Mouse (Mus musculus) urinary bladder, postnatal 10 days (tissue): ENCODE data around the gene Jun.

Experiments
- DNase-seq: peaks from one replicate; pipeline ENCODE4 v3.0.0; 2022; ENCODE audit warnings: low spot score

Gene Jun

DNA sequence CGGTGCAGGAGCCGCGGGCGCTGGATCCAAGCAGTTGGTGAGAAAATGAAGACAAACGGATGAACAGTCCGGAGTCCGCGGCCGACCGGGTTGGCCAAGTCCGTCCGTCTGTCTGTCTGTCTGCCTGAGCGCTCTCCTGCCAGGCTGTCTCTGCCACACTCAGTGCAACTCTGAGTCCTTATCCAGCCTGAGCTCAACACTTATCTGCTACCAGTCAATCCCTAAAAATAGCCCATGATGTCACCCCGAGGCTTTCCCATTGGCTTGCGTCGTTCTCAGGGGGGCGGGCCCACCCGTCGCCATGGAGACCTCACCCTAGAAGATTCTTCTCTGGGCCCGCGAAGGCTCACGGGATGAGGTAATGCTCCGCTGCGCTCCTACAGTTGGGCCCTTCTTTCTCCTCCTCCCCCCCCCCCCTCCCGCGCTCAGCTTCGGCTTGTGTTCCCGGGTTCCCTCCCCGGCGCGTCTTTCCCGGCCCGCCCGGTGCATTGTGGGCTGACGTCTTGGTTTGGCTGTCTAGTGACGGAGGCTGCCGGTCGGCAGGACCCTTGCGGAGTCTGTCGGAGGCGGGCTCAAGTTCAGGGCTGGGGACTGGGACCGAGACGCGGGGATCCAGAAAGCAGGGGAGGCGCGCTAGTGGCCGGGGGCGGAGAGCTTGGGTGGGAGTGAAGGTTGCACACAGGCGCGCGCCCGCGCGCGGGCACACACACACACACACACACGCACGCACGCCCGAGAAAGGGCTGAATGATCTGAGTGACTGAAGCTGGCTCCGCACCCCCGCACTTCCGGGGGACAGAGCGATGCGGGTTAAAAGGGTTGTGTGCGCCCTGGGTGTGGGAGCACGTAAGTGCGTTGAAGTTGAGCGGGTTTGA lies at the start of gene Jun:
Gene Jun, minus strand, starts transcription at position 198 of the 875 bp plus-strand sequence.
- DNase-seq, result peak; percentile 92

DNA sequence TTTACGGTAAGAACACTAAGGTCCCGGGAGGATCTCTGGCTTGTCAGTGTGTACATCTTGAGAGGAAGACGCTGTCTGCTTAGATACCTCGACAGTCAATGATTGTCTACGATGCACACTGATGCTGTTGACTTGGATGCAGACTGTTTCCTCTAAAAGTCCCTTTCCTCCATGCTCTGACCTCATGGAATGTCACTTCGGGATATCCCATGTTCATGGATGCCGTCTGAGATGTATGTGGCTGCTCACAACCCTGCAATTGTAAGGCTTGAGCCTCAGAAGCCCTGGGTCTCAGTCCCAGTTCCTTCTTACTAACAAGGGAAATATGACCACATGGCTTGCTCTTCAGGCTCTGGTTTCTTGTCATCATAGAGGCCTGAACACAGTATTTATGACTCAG lies 49.7 kb upstream of the Jun start:
- no peak for DNase-seq

DNA sequence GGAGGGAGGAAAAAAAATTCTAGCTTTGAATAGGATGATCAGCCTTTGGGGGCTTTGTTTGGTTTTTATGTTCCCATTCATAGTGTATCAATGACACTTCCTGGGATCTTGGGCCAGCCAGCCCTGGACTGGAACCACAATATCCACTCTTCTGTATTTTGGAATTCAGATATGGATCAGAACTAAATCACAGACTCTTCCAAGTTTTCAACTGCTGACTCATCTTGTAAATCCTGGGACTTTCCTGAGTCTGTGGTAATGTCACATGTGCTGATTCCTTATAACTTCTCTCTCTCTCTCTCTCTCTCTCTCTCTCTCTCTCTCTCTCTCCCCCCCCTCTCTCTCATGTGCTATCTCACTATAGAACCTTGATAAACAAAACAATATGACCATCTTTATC lies 48.7 kb upstream of the Jun start:
- no peak for DNase-seq

DNA sequence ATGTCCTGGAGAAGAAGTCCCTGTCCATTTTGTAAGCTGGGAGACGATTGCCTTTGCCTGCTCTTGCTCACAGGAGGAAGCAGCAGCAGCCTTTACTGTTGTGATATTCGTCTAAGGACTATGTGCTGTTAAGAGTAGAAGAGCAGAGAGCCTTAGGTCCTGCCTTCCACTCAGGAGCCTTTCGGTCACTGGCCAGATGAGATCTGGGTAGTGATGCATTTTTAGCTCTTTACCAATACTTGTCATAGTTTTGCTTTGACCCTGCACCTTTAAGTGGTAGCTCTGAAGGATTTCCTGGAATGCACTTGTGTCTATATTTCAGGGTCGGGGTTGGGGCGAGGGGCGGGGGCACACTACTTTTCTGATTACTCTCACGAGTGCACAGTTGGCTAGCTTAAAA lies 47.4 kb upstream of the Jun start:
- DNase-seq, result no peak

DNA sequence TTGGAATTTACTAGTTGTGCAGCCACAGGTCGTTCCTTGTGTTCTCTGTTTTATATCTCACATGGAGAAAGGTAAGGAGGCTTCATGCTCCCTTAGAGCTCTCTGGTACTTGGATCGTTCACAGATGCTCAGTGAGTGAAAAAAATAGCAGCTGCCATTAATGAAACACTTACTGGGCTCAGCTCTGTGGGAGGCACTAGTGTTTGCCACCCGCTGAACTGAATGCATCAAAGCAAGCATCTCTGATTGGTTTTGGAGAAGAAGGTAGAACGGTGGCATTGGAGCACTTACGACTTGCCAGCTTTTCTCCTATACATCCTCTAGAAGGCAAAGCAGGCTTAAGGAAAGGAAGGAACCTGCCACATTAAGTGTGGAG lies 46.7 kb upstream of the Jun start:
- no peak for DNase-seq

DNA sequence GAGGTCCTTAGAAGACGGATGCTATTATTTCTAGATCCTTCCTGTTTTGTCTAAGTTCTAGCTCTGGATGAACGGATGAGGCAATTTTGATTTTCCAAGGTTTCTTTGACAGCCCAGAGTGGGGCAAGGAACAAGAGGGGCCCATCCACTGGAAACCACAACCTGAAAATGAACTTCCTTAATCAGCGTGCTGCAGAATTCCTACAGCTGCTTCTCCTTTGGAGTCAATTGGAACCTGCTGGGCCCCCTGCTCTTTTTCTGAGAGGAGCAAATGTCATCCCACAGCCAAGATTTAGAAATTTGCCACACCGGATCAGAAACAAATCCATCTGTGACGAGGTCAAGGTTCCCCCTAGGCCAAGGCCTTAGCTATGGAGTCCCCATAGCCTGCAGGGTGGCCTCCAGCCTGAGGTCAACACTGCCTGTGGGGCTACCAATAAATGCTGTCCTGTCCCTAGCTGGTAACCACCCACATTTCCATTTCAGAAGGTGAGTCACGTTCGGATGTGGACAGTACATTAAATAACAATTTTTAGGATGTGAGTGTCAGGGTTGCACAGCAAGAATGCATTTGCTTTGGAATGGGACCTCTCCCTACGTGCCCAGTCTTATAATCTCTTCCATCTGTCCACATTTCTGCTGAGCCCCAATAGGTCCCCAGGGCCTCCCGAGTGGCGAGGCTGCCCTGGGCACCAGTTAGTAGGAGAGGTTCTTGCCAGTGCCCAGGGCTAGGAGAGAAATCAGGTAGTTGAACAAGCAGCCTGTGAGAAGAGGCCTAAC lies 46.1 kb upstream of the Jun start:
- no peak for DNase-seq

DNA sequence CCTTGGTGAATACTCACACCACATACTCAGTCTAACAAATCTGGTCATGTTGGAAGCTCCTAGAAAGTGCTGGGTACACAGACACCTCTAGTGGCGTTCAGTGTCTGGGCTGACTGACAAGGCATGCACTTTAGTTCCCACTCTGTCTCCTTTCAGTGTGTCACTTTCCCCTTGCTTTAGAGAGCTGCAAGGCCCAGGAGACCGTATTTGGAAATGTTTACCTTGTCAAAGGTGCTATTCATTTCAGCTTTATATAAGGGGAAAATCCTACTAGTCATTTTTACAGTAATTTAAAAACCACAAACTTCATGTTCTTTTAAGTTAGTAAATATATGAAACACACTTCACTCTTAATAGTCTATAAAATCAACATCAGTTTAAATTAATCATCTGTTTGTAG lies 44.7 kb upstream of the Jun start:
- no peak for DNase-seq

DNA sequence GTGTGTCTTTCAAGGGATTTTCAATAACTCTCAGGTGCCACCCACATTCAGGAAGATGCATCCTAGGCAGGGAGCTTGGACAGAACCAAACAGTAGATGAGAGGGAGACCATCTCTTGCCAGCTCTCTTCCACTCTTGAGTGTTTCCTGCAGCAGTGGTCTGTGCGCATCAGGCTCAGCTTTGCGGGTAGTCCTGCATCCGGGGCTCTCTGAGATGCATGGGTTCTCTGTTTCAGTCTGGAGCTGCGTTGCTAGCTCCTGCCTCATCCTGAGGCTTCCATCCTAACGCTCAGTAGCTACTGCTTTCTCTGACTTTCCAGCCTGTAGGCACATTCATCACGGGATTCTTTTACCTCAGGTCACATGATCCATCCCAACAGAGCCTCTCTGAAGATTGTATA lies 43.9 kb upstream of the Jun start:
- DNase-seq, result no peak

DNA sequence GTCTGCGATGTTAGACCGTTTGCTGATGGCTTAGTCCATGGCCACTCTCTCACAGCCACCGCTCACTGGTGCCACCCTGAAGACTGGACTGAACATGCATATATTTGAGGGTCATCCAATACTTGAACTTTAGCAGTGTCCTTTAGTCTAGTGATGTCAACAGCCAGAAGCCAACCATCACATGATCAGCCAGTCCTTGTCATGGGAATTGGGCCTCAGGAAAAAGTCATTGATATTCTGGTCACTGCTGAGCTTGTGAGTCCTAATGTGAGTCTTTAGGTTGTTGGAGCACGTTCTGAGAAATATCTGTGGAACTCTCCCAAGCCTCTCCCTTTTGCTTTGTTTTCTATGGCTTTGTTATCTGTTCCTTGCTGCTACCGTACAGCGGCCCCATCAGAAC lies 43.3 kb upstream of the Jun start:
- DNase-seq, result no peak

DNA sequence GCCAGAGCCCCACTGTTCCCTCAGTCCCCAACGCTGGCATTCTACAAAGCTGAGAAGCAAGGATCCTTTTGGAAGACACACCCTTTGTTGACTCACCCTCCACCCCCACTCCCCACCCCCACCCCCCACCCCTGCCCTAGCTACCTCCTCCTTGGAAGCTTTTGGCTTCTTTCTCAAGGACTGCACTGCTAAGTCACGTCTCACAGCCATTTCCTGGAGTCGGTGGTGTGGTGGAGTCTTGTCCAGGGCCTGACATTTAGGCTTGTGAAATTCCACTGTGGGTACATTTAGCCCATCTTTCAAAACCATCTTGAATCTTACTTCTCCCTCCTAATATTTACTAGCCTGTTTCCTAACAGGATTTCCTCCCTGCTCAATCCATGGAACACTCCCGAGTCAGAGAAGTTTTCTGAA lies 42.7 kb upstream of the Jun start:
- no peak for DNase-seq

DNA sequence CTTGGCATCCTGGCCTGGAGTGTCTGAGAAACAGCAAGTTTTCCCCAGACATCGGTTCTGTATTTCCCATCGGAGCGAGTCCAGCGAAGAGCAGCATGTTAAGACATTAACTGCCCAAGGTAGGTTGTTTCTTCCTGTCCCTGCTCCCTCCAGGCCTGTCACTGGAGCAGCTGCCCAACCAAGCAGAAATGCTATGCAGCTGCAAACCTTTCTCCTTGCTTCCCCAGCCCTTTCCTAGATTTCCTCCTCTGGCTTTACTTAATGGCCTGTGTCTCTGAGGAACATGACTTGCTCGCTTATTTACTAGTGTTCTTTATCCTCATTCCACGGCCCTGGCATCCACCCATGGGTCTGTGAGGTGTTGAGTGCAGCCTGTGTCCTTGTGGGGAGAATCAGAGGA lies 41.6 kb upstream of the Jun start:
- no peak for DNase-seq

DNA sequence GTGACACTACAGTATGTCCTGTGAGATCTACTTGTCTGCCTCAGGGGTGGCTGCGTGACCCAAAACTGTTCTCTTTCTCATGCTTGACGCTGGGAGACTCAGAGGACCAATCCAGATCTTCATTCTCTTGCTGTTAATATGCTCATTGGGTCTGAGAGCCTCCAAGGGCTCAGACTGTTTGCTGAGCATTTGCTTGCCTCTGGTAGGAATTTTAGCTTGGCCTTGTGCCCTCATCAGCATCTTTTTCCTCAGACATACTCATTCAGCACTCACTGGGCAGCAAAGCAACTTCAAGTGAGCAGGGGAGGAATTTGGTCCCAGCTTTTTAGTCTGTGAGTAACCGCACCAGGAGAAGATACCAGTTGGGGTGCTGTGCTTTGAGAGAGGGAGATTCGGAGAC lies 40.5 kb upstream of the Jun start:
- no peak for DNase-seq

DNA sequence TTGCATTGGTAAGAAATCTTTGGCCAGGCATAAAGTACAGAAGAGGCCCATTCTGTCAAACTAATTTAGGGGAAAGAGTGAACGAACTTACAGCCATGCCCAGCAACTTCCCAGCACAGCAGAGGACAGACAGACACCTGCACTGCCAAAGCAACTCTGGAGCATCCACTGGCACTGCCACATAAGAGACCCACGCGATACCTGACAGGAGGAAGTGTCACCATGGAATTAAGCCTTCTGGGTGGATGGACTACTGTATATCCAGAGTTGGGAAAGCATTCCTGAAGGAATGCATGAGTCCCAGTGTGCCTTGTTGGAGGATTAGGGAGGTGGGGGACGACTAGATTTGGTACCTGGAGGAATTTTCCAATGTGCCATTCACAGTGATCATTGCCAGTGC lies 39.5 kb upstream of the Jun start:
- no peak for DNase-seq

DNA sequence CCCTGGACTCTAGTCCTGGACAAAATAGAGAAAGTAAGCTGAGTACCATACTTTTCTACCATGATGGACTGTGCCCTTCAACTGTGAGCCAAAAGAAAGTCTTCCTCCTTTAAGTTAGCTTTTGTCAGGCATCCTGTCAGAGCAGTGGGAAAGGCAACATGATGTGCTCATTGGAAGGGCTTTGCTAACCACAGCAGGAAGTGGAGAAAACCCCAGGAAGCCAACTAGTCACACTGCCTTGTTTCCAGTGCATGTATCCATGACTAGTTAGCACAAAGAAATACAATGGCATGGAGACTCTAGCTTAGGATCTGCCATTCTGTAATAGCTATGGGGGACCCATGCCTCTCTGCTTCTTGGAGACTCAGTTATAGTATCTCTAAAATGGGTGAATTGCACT lies 37.9 kb upstream of the Jun start:
- no peak for DNase-seq

DNA sequence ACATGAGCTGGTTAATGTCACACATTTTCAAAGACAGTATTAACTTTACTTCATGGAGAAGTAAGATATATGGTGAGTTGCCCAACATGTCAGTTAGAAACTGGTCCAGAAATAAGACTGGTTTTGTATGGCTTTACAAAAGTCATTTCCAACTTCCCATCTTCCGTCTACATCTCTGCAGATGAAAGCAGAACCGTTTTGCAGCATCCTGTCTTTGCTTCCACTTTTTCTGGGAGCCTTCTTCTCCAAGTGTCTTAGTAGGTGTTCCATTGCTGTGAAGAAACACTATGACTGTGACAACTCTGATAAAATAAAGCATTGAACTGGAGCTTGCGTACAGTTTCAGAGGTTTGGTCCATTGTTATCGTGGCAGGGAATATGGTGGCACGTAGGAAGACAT lies 37.0 kb upstream of the Jun start:
- no peak for DNase-seq

DNA sequence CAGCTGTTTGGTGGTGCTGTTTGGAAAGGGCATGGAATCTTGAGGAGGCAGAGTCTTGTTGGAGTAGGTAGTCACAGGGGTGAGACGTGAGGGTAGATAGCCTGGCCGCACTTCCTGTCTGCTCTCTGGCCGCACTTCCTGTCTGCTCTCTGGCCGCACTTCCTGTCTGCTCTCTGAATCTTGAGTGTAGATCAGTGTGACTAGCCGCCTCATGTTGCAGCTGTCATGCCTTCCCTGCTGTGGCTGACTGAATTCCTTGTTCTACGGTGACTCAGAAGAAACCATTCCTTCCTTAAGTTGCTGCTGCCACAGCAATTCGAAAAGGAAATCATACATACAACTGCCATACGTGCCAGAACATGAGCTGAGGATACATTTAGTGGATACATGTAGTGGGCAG lies 31.9 kb upstream of the Jun start:
- DNase-seq, result no peak

DNA sequence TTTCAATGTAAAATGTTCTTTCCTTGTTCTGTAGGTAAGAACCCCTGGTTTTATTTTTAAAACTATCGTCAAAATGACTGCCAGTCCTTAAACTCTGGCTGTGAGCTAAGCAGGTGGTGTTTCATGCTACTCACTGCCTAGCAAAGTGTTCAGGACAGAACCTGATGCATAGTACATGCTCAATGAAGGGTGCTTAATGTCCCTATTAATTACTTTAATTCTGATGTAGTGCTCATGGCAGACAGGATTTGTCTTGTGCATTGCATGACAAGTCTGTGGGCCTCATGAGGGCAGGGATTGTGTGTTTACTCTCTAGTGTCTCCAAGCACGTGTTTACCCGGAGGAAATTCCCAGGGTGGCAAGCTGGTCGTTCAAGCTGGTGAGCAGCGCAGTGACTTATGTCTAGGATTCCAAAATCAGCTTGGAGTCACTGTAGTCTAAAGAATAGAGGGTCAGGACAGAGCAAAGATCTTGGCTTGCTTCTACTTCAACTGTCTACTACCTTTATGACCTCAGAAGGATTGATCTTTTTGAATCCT lies 31.2 kb upstream of the Jun start:
- DNase-seq, result no peak

DNA sequence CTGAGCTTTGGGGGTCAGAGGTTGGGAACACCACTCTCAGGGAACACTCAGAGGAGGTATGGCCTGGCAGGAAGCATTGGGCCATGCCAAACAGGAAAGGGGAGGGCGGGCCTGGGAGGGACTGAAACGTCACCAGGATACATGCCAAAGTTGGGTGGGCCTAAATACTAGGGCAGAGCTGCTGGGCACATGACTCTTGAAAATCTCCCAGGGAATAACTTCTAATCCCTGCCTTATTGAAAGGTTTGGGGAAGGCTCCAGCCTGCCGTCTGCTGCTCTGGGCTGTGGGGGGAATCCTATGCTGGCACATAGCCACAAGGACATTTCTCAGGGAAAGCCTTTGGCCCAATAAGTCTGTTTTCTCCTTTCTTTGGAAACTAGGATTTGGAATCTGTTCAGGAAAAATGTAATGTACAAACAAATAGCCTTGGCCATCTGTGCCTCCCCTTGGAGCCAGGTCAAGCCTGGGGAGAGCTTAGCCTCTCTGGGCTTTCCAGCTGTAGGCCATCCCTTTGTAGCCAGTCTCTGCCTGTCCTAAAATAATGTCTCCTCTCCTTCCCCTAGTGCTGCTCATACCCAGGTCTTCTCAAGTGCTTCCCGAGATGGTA lies 30.6 kb upstream of the Jun start:
- DNase-seq, result no peak

DNA sequence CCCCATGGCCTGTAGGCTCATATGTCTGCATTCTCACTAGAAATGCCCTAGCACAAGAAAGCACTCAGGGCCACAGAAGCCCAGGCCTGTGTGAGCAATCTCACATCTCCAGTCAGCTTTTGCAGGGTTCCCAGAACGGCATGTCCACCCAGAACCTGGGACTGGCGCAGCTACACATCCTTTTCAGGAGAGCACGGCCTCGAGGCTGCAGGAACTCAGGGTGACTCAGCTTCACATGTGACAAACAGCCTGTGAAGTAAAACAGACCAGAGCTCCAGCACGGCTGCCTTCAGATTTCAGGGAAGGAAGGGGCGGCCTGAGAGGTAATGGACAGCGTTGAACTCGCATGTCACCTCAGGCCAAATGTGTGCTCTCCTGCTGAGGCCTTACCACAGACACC lies 29.6 kb upstream of the Jun start:
- DNase-seq, result no peak

DNA sequence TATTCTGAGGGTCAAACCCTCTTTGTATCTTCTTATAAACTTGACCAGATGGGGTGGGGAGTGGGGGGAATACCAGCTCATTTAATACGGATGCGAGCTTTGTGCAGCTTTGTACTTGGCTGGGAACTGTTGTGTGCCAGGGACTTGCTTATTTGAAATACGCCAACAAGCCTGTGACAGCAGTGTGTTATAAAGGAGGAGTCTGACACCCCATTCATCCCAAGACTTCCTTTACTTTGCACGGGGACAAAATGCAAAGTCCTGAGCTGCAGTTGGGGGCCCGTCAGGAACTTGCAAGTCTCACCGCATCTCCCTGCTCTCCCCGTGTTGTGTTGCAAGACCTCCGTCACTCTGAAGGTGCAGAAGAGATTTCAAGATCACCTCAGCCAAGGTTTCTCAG lies 26.6 kb upstream of the Jun start:
- DNase-seq, result no peak

DNA sequence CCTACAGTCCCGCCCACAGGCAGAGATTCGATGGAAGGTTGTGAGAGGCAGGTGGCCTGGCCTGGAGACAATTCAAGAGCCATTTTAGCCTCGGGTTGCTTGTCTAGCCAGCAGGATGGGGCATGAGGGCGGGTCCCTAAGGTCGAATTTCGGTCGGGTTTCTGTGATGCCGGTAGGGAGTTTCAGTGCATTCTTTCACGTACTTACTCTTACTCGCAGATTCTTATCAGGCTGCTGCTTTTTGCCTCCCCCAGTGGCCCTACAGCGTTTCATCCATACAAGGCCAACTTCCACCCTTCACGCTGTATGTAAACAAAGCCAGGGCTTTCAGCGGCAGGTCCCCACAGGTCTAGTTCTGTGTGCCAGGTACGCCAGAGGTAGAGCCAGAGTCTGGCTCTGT lies 24.3 kb upstream of the Jun start:
- no peak for DNase-seq

DNA sequence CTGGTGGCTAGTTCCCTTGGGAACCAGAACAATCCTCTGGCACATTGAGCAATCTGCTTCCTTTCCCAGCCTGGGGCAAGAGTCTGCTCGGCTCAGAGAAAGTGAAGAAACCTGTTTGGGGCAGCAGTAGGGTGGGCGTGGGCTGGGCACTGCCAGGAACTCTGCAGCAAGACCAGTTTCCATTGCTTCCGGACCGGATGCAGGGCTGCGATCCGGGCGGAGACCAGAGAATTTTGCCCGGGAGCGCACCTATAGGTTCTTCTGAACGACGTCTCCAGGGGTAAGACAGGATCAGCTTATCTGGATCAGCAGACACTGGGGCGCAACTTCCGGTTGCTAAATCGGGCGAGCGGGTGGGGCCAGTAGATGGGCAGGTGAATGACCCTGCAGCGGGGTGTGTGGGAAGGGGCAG lies 23.6 kb upstream of the Jun start:
- DNase-seq, result no peak

DNA sequence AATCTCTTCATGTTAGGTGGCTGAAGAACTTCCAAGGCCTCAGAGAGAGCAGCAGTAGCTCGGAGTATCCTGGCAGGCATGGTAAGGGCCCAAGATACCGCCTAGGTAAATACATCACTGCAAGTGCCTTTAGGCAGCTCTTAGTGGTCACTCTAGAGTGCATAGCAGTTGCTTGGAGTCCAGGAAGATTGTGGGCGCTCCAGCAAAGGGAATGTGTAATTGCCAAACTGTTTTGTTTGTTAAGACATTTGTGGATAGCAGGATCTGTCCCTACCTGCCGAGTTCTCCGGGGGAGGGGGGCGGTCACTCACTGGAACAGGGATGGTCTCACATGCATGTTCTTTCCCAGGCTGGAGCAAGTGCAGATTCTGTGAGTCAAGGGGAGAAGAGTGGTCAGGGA lies 22.3 kb upstream of the Jun start:
- DNase-seq, result no peak
